Mouse (Mus musculus): ENCODE measurements around the gene Dicer1.

DNA sequence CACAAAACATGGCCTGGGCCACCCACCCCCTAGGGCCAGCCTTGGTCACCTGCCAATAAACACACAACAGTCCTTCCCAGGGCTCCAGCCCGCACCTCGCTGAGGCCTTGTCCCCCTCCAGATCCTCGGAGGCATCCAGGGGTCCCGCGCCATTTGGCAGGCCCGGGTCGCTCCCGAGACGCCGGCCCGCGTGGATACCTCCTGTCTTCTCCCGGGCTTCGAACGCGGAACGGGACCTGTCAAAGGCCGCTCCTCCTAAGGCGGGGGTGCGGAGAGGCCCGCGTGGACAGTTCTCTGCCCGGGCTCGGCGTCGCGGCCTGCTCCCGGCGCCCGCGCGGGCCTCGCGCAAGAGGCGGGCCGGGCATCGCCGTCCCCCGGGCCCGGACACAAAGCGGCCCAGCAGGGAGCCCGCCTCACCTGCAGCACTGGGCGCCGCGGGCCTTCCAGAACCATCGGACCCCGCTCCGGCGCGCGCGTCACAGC, 380 bp downstream of the Dicer1 start:
- no peak for TF ChIP-seq CTCF (IDR thresholded peaks at IDR 0.05 in 2 of 3, conservative IDR thresholded peaks at IDR 0.05 in 1 of 3; ENCODE audit: control insufficient read depth in 1 of 3, insufficient read depth in 1 of 3, low read depth in 2 of 3, low read length in 3 of 3, poor library complexity in 1 of 3, severe bottlenecking in 1 of 3)
- no peak for TF ChIP-seq JUND (IDR thresholded peaks at IDR 0.05; ENCODE audit: low read depth, low read length)
- peak; percentile 42; the same call in 1 of the 2 replicates for TF ChIP-seq MXI1 (IDR thresholded peaks at IDR 0.05; ENCODE audit: low read depth, low read length)
- TF ChIP-seq EP300 (IDR thresholded peaks at IDR 0.05; ENCODE audit: low read depth in 1 of 2, low read length in 2 of 2), result no peak
- TF ChIP-seq RAD21 (IDR thresholded peaks at IDR 0.05; ENCODE audit: low read depth, low read length), result no peak
- TF ChIP-seq USF1 (IDR thresholded peaks at IDR 0.05; ENCODE audit: low read depth, low read length), result no peak
- no peak for TF ChIP-seq MAFK (IDR thresholded peaks at IDR 0.05; ENCODE audit: borderline replicate concordance, low read depth, low read length)
- TF ChIP-seq ETS1 (IDR thresholded peaks at IDR 0.05; ENCODE audit: low read depth, low read length), result no peak

All from MEL (cell line).